Mouse (Mus musculus): Measurements from ENCODE around the gene Chmp2a.

Chmp2a gene

GRCm38 (mm10) chr7:13003380-13003779, 31.2 kb downstream of the Chmp2a start:
- no peak for DNase-seq (ENCODE audit: low spot score in 2 of 2)

GRCm38 (mm10) chr7:13001584-13001983, 33.0 kb downstream of the Chmp2a start:
- DNase-seq (ENCODE audit: low spot score in 2 of 2), result no peak

GRCm38 (mm10) chr7:12998851-12999250, 35.8 kb downstream of the Chmp2a start, which contains the start of gene Trim28:
TSS of gene Trim28 (plus strand) at chr7:12999114.
- no peak for DNase-seq (ENCODE audit: low spot score in 2 of 2)

GRCm38 (mm10) chr7:12998053-12998452, 36.6 kb downstream of the Chmp2a start, which contains the start of gene Slc27a5:
TSS of gene Slc27a5 (minus strand) at chr7:12998192.
- no peak for DNase-seq (ENCODE audit: low spot score in 2 of 2)

GRCm38 (mm10) chr7:12997230-12997629, 37.4 kb downstream of the Chmp2a start:
- no peak for DNase-seq (ENCODE audit: low spot score in 2 of 2)

- DNase-seq (ENCODE audit: low spot score in 2 of 2), result no peak
Observed at GRCm38 (mm10) chr7:12995862-12996261, 38.7 kb downstream of the Chmp2a start.

GRCm38 (mm10) chr7:12993148-12993547, 41.5 kb downstream of the Chmp2a start:
- DNase-seq (ENCODE audit: low spot score in 2 of 2), result no peak

GRCm38 (mm10) chr7:12992222-12992621, 42.4 kb downstream of the Chmp2a start:
- no peak for DNase-seq (ENCODE audit: low spot score in 2 of 2)

- DNase-seq (ENCODE audit: low spot score in 2 of 2), result no peak
Observed at GRCm38 (mm10) chr7:12987409-12988189, 47.0 kb downstream of the Chmp2a start.

GRCm38 (mm10) chr7:12986906-12987305, 47.7 kb downstream of the Chmp2a start:
- no peak for DNase-seq (ENCODE audit: low spot score in 2 of 2)

GRCm38 (mm10) chr7:12985724-12986123, 48.9 kb downstream of the Chmp2a start:
- no peak for DNase-seq (ENCODE audit: low spot score in 2 of 2)

All from frontal cortex, postnatal 25 days (tissue).